Mouse (Mus musculus) brown adipose tissue, adult 24 weeks (tissue): ENCODE measurements at regions not wholly inside any gene's neighbourhood (a gene's known extent, or its start where the extent isn't known, plus 50 kb on each side); places are given as distances from the start of the nearest gene placed in this dataset.
"Not testable (repeated sequence)": the region's sequence is repeated elsewhere in the genome, so short reads cannot be mapped to it uniquely, and the experiment has no call there.

Experiments used
- H3K27ac ChIP-seq: fragments of 200-500 bp; replicated peaks from 2 replicates; pipeline ENCODE4 v1.5.1; 2012; ENCODE audit warnings: low read depth, mild to moderate bottlenecking, low read length
- H3K4me1 ChIP-seq: fragments of 200-500 bp; 2 replicates; pipeline ENCODE4 v1.6.1; 2012; ENCODE audit warnings: low read length, mixed read lengths; ENCODE audit not compliant: control insufficient read depth, insufficient read depth, insufficient read length
- H3K4me3 ChIP-seq: fragments of 200-500 bp; 2 replicates; pipeline ENCODE4 v1.5.1; 2012; ENCODE audit warnings: low read depth, mild to moderate bottlenecking, low read length, moderate library complexity; ENCODE audit not compliant: insufficient read depth

- Histone ChIP-seq H3K4me1 (no peaks in the 10 kb centered on the region), H3K4me3 (no peak overlapping the region), H3K27ac (no peak overlapping the region)
Measured at GRCm38 (mm10) chr4:89621260-89621659, 58.0 kb upstream of the Dmrta1 start.

GRCm38 (mm10) chr4:89604721-89605120 is 74.5 kb upstream of the Dmrta1 start:
- Histone ChIP-seq H3K4me1 (no peaks in the 10 kb centered on the region), H3K27ac (no peak overlapping the region), H3K4me3 (no peak overlapping the region)

GRCm38 (mm10) chr4:89575529-89575928 is 103.7 kb upstream of the Dmrta1 start:
- Histone ChIP-seq H3K4me3 (no peak overlapping the region), H3K27ac (no peak overlapping the region), H3K4me1 (no peaks in the 10 kb centered on the region)

GRCm38 (mm10) chr4:89554711-89555466 is 124.3 kb upstream of the Dmrta1 start:
- Histone ChIP-seq H3K4me3 (no peak overlapping the region), H3K27ac (no peak overlapping the region), H3K4me1 (no peaks in the 10 kb centered on the region)

- Histone ChIP-seq H3K4me3 (no peak overlapping the region), H3K4me1 (no peaks in the 10 kb centered on the region), H3K27ac (no peak overlapping the region)
Measured at GRCm38 (mm10) chr4:89552556-89552955, 126.7 kb upstream of the Dmrta1 start.

GRCm38 (mm10) chr4:89550515-89550914 is 128.7 kb upstream of the Dmrta1 start:
- H3K4me3 ChIP-seq, result no peak overlapping the region
- H3K27ac ChIP-seq, result no peak overlapping the region
- no peaks in the 10 kb centered on the region for H3K4me1 ChIP-seq

- H3K4me3 ChIP-seq, result no peak overlapping the region
- H3K27ac ChIP-seq, result no peak overlapping the region
- H3K4me1 ChIP-seq, result no peaks in the 10 kb centered on the region
Measured at GRCm38 (mm10) chr4:89532462-89532861, 146.8 kb upstream of the Dmrta1 start.

- H3K27ac ChIP-seq, result no peak overlapping the region
- no peak overlapping the region for H3K4me3 ChIP-seq
Measured at GRCm38 (mm10) chr4:89530050-89530911, 149.0 kb upstream of the Dmrta1 start.

GRCm38 (mm10) chr4:89527966-89528365 is 151.3 kb upstream of the Dmrta1 start:
- no peak overlapping the region for H3K27ac ChIP-seq
- H3K4me1 ChIP-seq, result no peaks in the 10 kb centered on the region
- no peak overlapping the region for H3K4me3 ChIP-seq

More at GRCm38 (mm10) chr4:89530050-89530911, 149.0 kb upstream of the Dmrta1 start:
- H3K4me1 ChIP-seq, result no peaks in the 10 kb centered on the region

- H3K27ac ChIP-seq, result no peak overlapping the region
- no peaks in the 10 kb centered on the region for H3K4me1 ChIP-seq
- H3K4me3 ChIP-seq, result no peak overlapping the region
Measured at GRCm38 (mm10) chr4:89527326-89527725, 151.9 kb upstream of the Dmrta1 start.

GRCm38 (mm10) chr4:89525525-89525924 is 153.7 kb upstream of the Dmrta1 start:
- H3K4me3 ChIP-seq, H3K27ac ChIP-seq, H3K4me1 ChIP-seq: not testable (repeated sequence)

GRCm38 (mm10) chr4:89524260-89525200 is 154.7 kb upstream of the Dmrta1 start:
- Histone ChIP-seq H3K4me1 (no peaks in the 10 kb centered on the region), H3K4me3 (peak overlapping the region; percentile 60), H3K27ac (no peak overlapping the region)

GRCm38 (mm10) chr4:89523423-89524259 is 155.6 kb upstream of the Dmrta1 start:
- Histone ChIP-seq H3K27ac (no peak overlapping the region), H3K4me3 (0 out of 2 replicates have a peak overlapping the region, but pooled peaks have one; percentile 60), H3K4me1 (no peaks in the 10 kb centered on the region)

- no peak overlapping the region for H3K4me3 ChIP-seq
- no peaks in the 10 kb centered on the region for H3K4me1 ChIP-seq
- no peak overlapping the region for H3K27ac ChIP-seq
Measured at GRCm38 (mm10) chr4:89518027-89518426, 161.2 kb upstream of the Dmrta1 start.
